Mouse (Mus musculus) limb, embryonic 14.5 days (tissue): ENCODE data around the gene Sik2. TPM values are rescaled to one million over a fixed set of nuclear protein-coding genes. Genes with fewer than 3 reads are reported as not detected.

Source experiments
- ATAC-seq: fragments of 200-750 bp; cut with Nextera tagmentation; 2 replicates; pipeline ENCODE4 v1.8.0; 2017; ENCODE audit warnings: low read depth, moderate number of reproducible peaks, moderate TSS enrichment; ENCODE audit not compliant: low FRiP score
- DNase-seq: peaks from one replicate; pipeline ENCODE4 v3.0.0-alpha.2; 2015; ENCODE audit warnings: low spot score
- H3K27ac ChIP-seq: fragments of 300-500 bp; sonication (generic); replicated peaks from 2 replicates; pipeline ENCODE4 v1.5.1; 2014; ENCODE audit warnings: low read depth, mild to moderate bottlenecking, low read length, moderate library complexity, mixed read lengths
- H3K27me3 ChIP-seq: fragments of 300-500 bp; sonication (generic); 2 replicates; pipeline ENCODE4 v1.6.1; 2014; ENCODE audit warnings: low read length, mixed read lengths; ENCODE audit not compliant: control insufficient read depth, insufficient read depth
- H3K36me3 ChIP-seq: fragments of 300-500 bp; sonication (generic); 2 replicates; pipeline ENCODE4 v1.6.1; 2014; ENCODE audit warnings: mild to moderate bottlenecking, low read length, moderate library complexity, mixed read lengths; ENCODE audit not compliant: control insufficient read depth, insufficient read depth
- H3K4me1 ChIP-seq: fragments of 300-500 bp; sonication (generic); 2 replicates; pipeline ENCODE4 v1.6.1; 2014; ENCODE audit warnings: antibody characterized with exemption, low read length, mixed read lengths; ENCODE audit not compliant: control insufficient read depth, insufficient read depth
- H3K4me2 ChIP-seq: fragments of 300-500 bp; sonication (generic); replicated peaks from 2 replicates; pipeline ENCODE4 v1.6.1; 2014; ENCODE audit warnings: low read depth, mild to moderate bottlenecking, low read length, moderate library complexity; ENCODE audit not compliant: severe bottlenecking
- H3K4me3 ChIP-seq: fragments of 300-500 bp; sonication (generic); replicated peaks from 2 replicates; pipeline ENCODE4 v1.5.1; 2014; ENCODE audit warnings: low read length
- H3K9ac ChIP-seq: fragments of 300-500 bp; sonication (generic); 2 replicates; pipeline ENCODE4 v1.6.1; 2014; ENCODE audit warnings: mild to moderate bottlenecking, low read depth, low read length, moderate library complexity; ENCODE audit not compliant: severe bottlenecking
- H3K9me3 ChIP-seq: fragments of 300-500 bp; sonication (generic); 2 replicates; pipeline ENCODE4 v1.6.1; 2016; ENCODE audit warnings: low read length; ENCODE audit not compliant: control insufficient read depth
- POLR2A ChIP-seq: fragments of 200-500 bp; IDR thresholded peaks from 2 replicates; pipeline ENCODE4 v1.8.0; 2012; ENCODE audit warnings: inconsistent platforms, mild to moderate bottlenecking, moderate library complexity, borderline replicate concordance; ENCODE audit not compliant: insufficient read depth, insufficient read length; ENCODE audit errors: extremely low read depth
- WGBS: fragments of 180-500 bp; shearing (Covaris S2); extraction: QIAGEN DNeasy Blood & Tissue Kit; methylation state at CpG from one replicate; pipeline ENCODE4 v1.1.7; 2014; 5-methylcytosine and 5-hydroxymethylcytosine counted together
- polyA plus RNA-seq, 2 experiments: library from polyadenylated mRNA; depleted of rRNA in 1 of 2; stranded (reverse) in 1 of 2; unstranded in 1 of 2; fragments of >200 nt; fragmentation: Nextera tagmentation in 1 of 2; extraction: Ambion mirVana in 1 of 2; gene quantifications; 2 replicates each; pipeline versions ENCODE4 v1.2.1 to v1.2.3; 2012 to 2014

Sik2 gene
- polyA plus RNA-seq, 2 experiments, result 15.8 to 16.3 TPM

DNA sequence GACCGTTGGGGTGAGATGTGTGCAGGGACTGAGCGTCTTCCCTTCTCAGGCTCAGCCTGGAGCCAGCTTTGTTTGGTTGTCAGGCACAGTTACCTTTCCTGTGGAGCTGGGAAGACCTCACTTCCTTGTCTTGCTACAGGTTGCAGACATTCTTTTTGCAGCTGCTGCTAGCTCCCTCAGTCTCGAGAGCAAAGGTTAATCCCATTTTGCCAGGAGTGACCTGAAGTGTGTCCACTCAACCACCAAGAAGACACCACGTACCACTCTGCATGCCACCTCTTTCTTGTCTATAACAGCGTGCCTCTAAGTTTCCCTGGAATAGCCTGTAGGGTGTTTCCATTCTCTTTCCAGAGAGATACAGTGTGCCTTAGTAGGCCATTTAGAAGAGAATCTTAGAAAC is 160.1 kb downstream of the Sik2 start:
- 76% methylated on average over 5 of the region's 5 CpGs for WGBS
- no peaks in the 10 kb centered on the region; the same call in 1 of the 2 replicates for H3K36me3 ChIP-seq
- DNase-seq (no peak), ATAC-seq (no peak)
- no peak overlapping the region for H3K4me3 ChIP-seq
- no peaks in the 10 kb centered on the region for H3K27me3 ChIP-seq
- no peak overlapping the region for H3K27ac ChIP-seq
- no peaks in the 10 kb centered on the region for H3K9me3 ChIP-seq
- TF ChIP-seq POLR2A, result no peak
- no peak overlapping the region for H3K4me2 ChIP-seq
- H3K9ac ChIP-seq, result no peak overlapping the region
- H3K4me1 ChIP-seq, result peaks cover 10% of the 10 kb centered on the region

DNA sequence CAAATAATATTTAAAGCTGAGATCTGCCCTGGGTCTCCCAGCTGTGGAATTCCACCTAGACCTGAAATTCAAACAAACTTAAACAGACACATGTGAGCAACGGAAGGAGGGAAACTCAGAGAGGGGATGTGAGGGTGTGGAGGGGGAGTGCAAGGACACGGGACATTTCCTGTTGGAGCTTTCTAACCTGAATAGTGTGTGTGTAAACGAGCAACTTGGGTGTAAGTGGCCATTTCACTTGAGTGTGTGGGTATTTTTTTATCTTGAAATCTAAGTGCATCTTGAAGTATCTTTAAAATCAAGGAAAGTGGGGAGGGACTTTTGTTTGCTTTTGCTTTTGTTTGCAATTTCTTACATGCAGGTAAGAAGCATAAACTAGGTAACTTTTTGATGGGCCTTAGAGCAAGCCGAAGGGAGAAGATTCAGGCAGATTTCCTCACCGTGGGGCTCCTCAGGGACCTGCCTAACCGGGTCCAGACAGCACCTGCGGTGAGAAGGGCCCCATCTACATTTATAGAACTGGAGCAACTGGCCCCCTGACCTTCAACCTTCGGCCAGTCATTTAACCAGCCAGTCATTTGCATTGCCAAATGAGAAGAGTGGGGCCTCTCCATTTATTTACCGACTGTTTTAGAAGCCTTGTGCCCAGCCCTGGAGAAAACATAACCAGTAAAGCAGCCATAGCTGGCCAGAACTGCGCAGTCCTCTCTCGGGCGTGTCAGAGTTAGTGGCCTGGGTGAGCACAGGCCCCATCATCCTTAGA is 161.1 kb downstream of the Sik2 start:
- Histone ChIP-seq H3K4me1 (peaks cover 10% of the 10 kb centered on the region; the same call in 1 of the 2 replicates), H3K4me2 (no peak overlapping the region), H3K27me3 (no peaks in the 10 kb centered on the region), H3K9me3 (no peaks in the 10 kb centered on the region), H3K36me3 (peaks cover 5% of the 10 kb centered on the region), H3K27ac (no peak overlapping the region), H3K4me3 (no peak overlapping the region), H3K9ac (no peak overlapping the region)
- TF ChIP-seq POLR2A, result no peak
- ATAC-seq, result no peak
- no peak for DNase-seq
- 53% methylated on average over 12 of the region's 12 CpGs for WGBS

DNA sequence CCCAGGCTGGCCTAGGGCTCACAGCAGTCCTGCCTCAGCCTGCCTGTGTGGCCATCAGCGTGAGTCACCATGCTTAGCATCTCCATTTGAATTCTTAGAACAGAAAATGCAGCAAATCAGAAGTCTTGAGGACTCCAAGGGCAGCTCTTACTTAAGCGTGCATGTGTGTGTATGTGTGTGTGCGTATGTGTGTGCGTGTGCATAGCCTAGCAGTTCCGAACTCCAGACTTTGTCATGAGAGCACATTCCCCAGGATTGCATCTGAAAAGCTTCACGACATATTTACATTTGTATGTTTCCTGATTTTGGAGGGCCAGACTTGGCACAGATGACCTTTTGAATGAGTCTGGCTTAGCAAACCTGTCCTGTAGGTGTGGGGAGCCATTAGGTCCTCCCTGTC is 161.7 kb downstream of the Sik2 start:
- 72% methylated on average over 6 of the region's 6 CpGs for WGBS
- no peak for TF ChIP-seq POLR2A
- Histone ChIP-seq H3K4me3 (no peak overlapping the region), H3K4me1 (peaks cover 10% of the 10 kb centered on the region; the same call in 1 of the 2 replicates), H3K36me3 (peaks cover 7% of the 10 kb centered on the region), H3K27ac (no peak overlapping the region), H3K27me3 (no peaks in the 10 kb centered on the region), H3K9ac (no peak overlapping the region), H3K9me3 (no peaks in the 10 kb centered on the region), H3K4me2 (no peak overlapping the region)
- ATAC-seq (no peak), DNase-seq (no peak)

DNA sequence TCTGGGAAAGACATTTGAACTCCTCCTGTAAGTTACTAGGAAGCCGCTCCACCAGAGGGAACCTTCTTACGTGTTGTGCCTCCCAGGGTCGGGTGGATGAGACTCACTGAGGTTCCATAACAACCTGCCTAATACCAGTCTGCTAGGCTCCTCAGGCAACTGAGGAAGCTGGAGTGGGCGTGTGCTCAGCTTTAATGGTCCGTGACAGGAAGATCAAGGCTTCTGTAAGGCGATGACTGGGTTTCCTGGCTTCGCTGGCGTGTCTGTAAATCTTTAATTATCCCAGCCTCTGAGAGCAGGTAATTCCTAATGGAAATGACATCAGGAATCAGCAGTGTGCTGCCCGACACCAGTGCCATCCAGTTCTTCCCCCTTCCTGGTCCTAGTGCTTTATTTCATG is 163.3 kb downstream of the Sik2 start:
- H3K4me3 ChIP-seq, result no peak overlapping the region
- no peak for DNase-seq
- WGBS, result 47% methylated on average over 9 of the region's 9 CpGs
- H3K4me2 ChIP-seq, result no peak overlapping the region
- no peak overlapping the region for H3K27ac ChIP-seq
- ATAC-seq, result no peak
- no peak overlapping the region for H3K9ac ChIP-seq
- H3K36me3 ChIP-seq, result peaks cover 9% of the 10 kb centered on the region
- TF ChIP-seq POLR2A, result no peak
- H3K9me3 ChIP-seq, result no peaks in the 10 kb centered on the region
- no peaks in the 10 kb centered on the region for H3K27me3 ChIP-seq
- H3K4me1 ChIP-seq, result peaks cover 10% of the 10 kb centered on the region; the same call in 1 of the 2 replicates

DNA sequence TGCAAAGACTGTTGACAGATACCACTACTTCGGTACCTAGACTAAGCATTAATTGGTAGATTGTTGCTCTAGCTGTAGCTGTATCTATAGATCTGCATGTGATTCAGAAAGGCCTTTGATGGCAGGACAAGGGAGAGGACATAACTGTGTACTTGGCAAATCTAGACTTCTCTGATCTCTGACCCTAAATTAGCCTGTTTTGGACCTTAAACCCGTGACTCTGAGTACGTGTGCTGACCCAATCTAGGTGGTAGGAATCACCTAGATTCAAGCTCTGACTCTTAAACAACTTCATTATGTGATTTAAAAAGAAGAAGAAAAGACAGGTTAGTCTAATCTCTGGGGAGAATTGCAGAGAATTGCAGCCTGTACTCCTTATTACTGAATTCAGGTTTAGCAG is 163.8 kb downstream of the Sik2 start, which contains the start of gene Ppp2r1b:
Gene Ppp2r1b, plus strand, starts transcription at position 221 of the 400 bp plus-strand sequence.
- no peaks in the 10 kb centered on the region for H3K9me3 ChIP-seq
- peaks cover 9% of the 10 kb centered on the region for H3K36me3 ChIP-seq
- H3K27me3 ChIP-seq, result no peaks in the 10 kb centered on the region
- H3K4me3 ChIP-seq, result no peak within 1 kb of the TSS
- H3K4me1 ChIP-seq, result peaks cover 6% of the 10 kb centered on the region; the same call in 1 of the 2 replicates
- no peak within 1 kb of the TSS for H3K4me2 ChIP-seq
- WGBS, result 95% methylated on average over 3 of the region's 3 CpGs
- ATAC-seq (no peak), DNase-seq (no peak)
- no peak within 1 kb of the TSS for H3K27ac ChIP-seq
- TF ChIP-seq POLR2A, result no peak
- no peak within 1 kb of the TSS for H3K9ac ChIP-seq

Other genes starting within 250 kb of the Sik2 start
- 7.4 and 7.7 TPM in 2 replicates for gene Fdxacb1, start 240.8 kb downstream of the Sik2 start, polyA plus RNA-seq (2012; rRNA removed)
- 10.6 and 10.8 TPM in 2 replicates for gene Fdxacb1, start 240.8 kb downstream of the Sik2 start, polyA plus RNA-seq (2014; fragmentation: Nextera tagmentation; extraction: Ambion mirVana)
- 33.2 and 41.9 TPM in 2 replicates for gene Alg9, start 234.1 kb downstream of the Sik2 start, polyA plus RNA-seq (2012; rRNA removed)
- gene Alg9, start 234.1 kb downstream of the Sik2 start, polyA plus RNA-seq (2014; fragmentation: Nextera tagmentation; extraction: Ambion mirVana), result 35.8 and 35.9 TPM in 2 replicates
- gene 1110032A03Rik, start 233.6 kb downstream of the Sik2 start, polyA plus RNA-seq (2012; rRNA removed), result 27.1 and 27.6 TPM in 2 replicates
- gene 1110032A03Rik, start 233.6 kb downstream of the Sik2 start, polyA plus RNA-seq (2014; fragmentation: Nextera tagmentation; extraction: Ambion mirVana), result 25.5 and 29.5 TPM in 2 replicates
- 25.2 and 27.3 TPM in 2 replicates for gene Ppp2r1b, start 163.8 kb downstream of the Sik2 start, polyA plus RNA-seq (2012; rRNA removed)
- gene Ppp2r1b, start 163.8 kb downstream of the Sik2 start, polyA plus RNA-seq (2014; fragmentation: Nextera tagmentation; extraction: Ambion mirVana), result 51.0 and 53.8 TPM in 2 replicates
- gene Btg4, start 51.8 kb upstream of the Sik2 start, polyA plus RNA-seq (2012; rRNA removed), result not detected in 2 replicates
- gene Btg4, start 51.8 kb upstream of the Sik2 start, polyA plus RNA-seq (2014; fragmentation: Nextera tagmentation; extraction: Ambion mirVana), result 0.57 TPM in 1 of 2 replicates, not detected in the other
- gene Layn, start 68.0 kb upstream of the Sik2 start, polyA plus RNA-seq (2012; rRNA removed), result 4.6 and 6.1 TPM in 2 replicates
- 9.3 and 11.6 TPM in 2 replicates for gene Layn, start 68.0 kb upstream of the Sik2 start, polyA plus RNA-seq (2014; fragmentation: Nextera tagmentation; extraction: Ambion mirVana)
- gene 4833427G06Rik, start 93.0 kb upstream of the Sik2 start, polyA plus RNA-seq (2012; rRNA removed), result 0.06 TPM in 1 of 2 replicates, not detected in the other
- gene 4833427G06Rik, start 93.0 kb upstream of the Sik2 start, polyA plus RNA-seq (2014; fragmentation: Nextera tagmentation; extraction: Ambion mirVana), result not detected in 2 replicates
- 0.03 and 0.04 TPM in 2 replicates for gene Gm32742, start 156.4 kb upstream of the Sik2 start, polyA plus RNA-seq (2012; rRNA removed)
- 0.01 TPM in 1 of 2 replicates, not detected in the other for gene Gm32742, start 156.4 kb upstream of the Sik2 start, polyA plus RNA-seq (2014; fragmentation: Nextera tagmentation; extraction: Ambion mirVana)
- 0.14 and 0.22 TPM in 2 replicates for gene Pou2af1, start 204.6 kb upstream of the Sik2 start, polyA plus RNA-seq (2012; rRNA removed)
- gene Pou2af1, start 204.6 kb upstream of the Sik2 start, polyA plus RNA-seq (2014; fragmentation: Nextera tagmentation; extraction: Ambion mirVana), result 0.07 TPM in 1 of 2 replicates, not detected in the other